Mouse (Mus musculus) kidney, postnatal 0 days (tissue): ENCODE measurements at regions not wholly inside any gene's neighbourhood (a gene's known extent, or its start where the extent isn't known, plus 50 kb on each side); places are given as distances from the start of the nearest gene placed in this dataset.

Experiments
- ATAC-seq: fragments of 200-750 bp; cut with Nextera tagmentation; replicated peaks from 2 replicates; pipeline ENCODE4 v1.8.0; 2017; ENCODE audit warnings: low read depth, moderate number of reproducible peaks, moderate TSS enrichment, moderate library complexity; ENCODE audit not compliant: low FRiP score
- DNase-seq: peaks from one replicate; pipeline ENCODE4 v3.0.0-alpha.2; 2016; ENCODE audit warnings: low spot score
- H3K27ac ChIP-seq: fragments of 300-500 bp; sonication (generic); 2 replicates; pipeline ENCODE4 v1.5.1; 2014; ENCODE audit warnings: mild to moderate bottlenecking
- H3K27me3 ChIP-seq: fragments of 300-500 bp; sonication (generic); 2 replicates; pipeline ENCODE4 v1.6.1; 2014; ENCODE audit warnings: low read length, mixed read lengths; ENCODE audit not compliant: insufficient read depth
- H3K36me3 ChIP-seq: fragments of 300-500 bp; sonication (generic); 2 replicates; pipeline ENCODE4 v1.6.1; 2014; ENCODE audit warnings: low read length, mixed read lengths; ENCODE audit not compliant: insufficient read depth
- H3K4me1 ChIP-seq: fragments of 300-500 bp; sonication (generic); replicated peaks from 2 replicates; pipeline ENCODE4 v1.6.1; 2014; ENCODE audit warnings: antibody characterized with exemption, low read length, mixed read lengths; ENCODE audit not compliant: insufficient read depth
- H3K4me2 ChIP-seq: fragments of 300-500 bp; sonication (generic); 2 replicates; pipeline ENCODE4 v1.6.1; 2014; ENCODE audit warnings: mild to moderate bottlenecking, low read length, moderate library complexity, mixed read lengths
- H3K4me3 ChIP-seq: fragments of 300-500 bp; sonication (generic); replicated peaks from 2 replicates; pipeline ENCODE4 v1.5.1; 2014; ENCODE audit warnings: low read depth, low read length
- H3K9ac ChIP-seq: fragments of 300-500 bp; sonication (generic); 2 replicates; pipeline ENCODE4 v1.6.1; 2014; ENCODE audit warnings: low read depth, low read length
- H3K9me3 ChIP-seq: fragments of 300-500 bp; sonication (generic); replicated peaks from 2 replicates; pipeline ENCODE4 v1.6.1; 2016; ENCODE audit warnings: low read length, inconsistent platforms, mixed read lengths
- CTCF ChIP-seq: IDR thresholded peaks from 2 replicates; pipeline ENCODE4 v1.5.1; 2016; ENCODE audit warnings: antibody characterized with exemption, low read depth, mild to moderate bottlenecking, moderate library complexity
- WGBS: fragments of 180-500 bp; shearing (Covaris S2); extraction: QIAGEN DNeasy Blood & Tissue Kit; methylation state at CpG from one replicate; pipeline ENCODE4 v1.1.7; 2014; 5-methylcytosine and 5-hydroxymethylcytosine counted together

- no peak overlapping the region for H3K4me2 ChIP-seq
- WGBS: 86% methylated on average over 7 of the region's 7 CpGs
- H3K9ac ChIP-seq: no peak overlapping the region
- no peak for DNase-seq
- TF ChIP-seq CTCF: no peak
- H3K27me3 ChIP-seq: no peaks in the 10 kb centered on the region
- H3K4me1 ChIP-seq: no peaks in the 10 kb centered on the region
- no peak overlapping the region for H3K27ac ChIP-seq
- H3K4me3 ChIP-seq: no peak overlapping the region
- no peaks in the 10 kb centered on the region for H3K9me3 ChIP-seq
- no peak for ATAC-seq
- H3K36me3 ChIP-seq: no peaks in the 10 kb centered on the region
Measured at GRCm38 (mm10) chr17:88845278-88845677, 53.5 kb upstream of the Lhcgr start.
